Mouse (Mus musculus) lung, embryonic 15.5 days (tissue): ENCODE data around the gene Nfia. TPM values are rescaled to one million over a fixed set of nuclear protein-coding genes. Genes with fewer than 3 reads are reported as not detected.

Experiments used
- ATAC-seq: fragments of 200-750 bp; cut with Nextera tagmentation; 2 replicates; pipeline ENCODE4 v1.8.0; 2017; ENCODE audit warnings: moderate number of reproducible peaks, borderline replicate concordance; ENCODE audit not compliant: low FRiP score, low TSS enrichment; ENCODE audit errors: extremely low read depth
- H3K27ac ChIP-seq: fragments of 300-500 bp; sonication (generic); 2 replicates; pipeline ENCODE4 v1.5.1; 2015; ENCODE audit warnings: moderate library complexity, mild to moderate bottlenecking, inconsistent platforms
- H3K27me3 ChIP-seq: fragments of 300-500 bp; sonication (generic); 2 replicates; pipeline ENCODE4 v1.6.1; 2015; ENCODE audit warnings: inconsistent platforms
- H3K36me3 ChIP-seq: fragments of 300-500 bp; sonication (generic); 2 replicates; pipeline ENCODE4 v1.6.1; 2015; ENCODE audit warnings: inconsistent platforms
- H3K4me1 ChIP-seq: fragments of 300-500 bp; sonication (generic); 2 replicates; pipeline ENCODE4 v1.6.1; 2015; ENCODE audit warnings: inconsistent platforms
- H3K4me2 ChIP-seq: fragments of 300-500 bp; sonication (generic); 2 replicates; pipeline ENCODE4 v1.6.1; 2015; ENCODE audit warnings: inconsistent platforms, mild to moderate bottlenecking, moderate library complexity
- H3K4me3 ChIP-seq: fragments of 300-500 bp; sonication (generic); 2 replicates; pipeline ENCODE4 v1.5.1; 2015; ENCODE audit warnings: mild to moderate bottlenecking, inconsistent platforms
- H3K9ac ChIP-seq: fragments of 300-500 bp; sonication (generic); 2 replicates; pipeline ENCODE4 v1.6.1; 2015; ENCODE audit warnings: inconsistent platforms
- H3K9me3 ChIP-seq: fragments of 300-500 bp; sonication (generic); 2 replicates; pipeline ENCODE4 v1.6.1; 2016; ENCODE audit warnings: inconsistent platforms
- WGBS: fragments of 180-500 bp; shearing (Covaris S2); methylation state at CpG from one replicate; pipeline ENCODE4 v1.1.7; 2015; 5-methylcytosine and 5-hydroxymethylcytosine counted together
- polyA plus RNA-seq: library from polyadenylated mRNA; unstranded; fragments of >200 nt; fragmentation: Nextera tagmentation; extraction: Ambion mirVana; gene quantifications from 2 replicates; pipeline ENCODE4 v1.2.1, GENCODE M21; 2015

The Nfia gene
- polyA plus RNA-seq, 1 experiment from 2014 or later: 50.2 TPM

GRCm38 (mm10) chr4:97866463-97866862, 93.9 kb downstream of the Nfia start:
- WGBS: 57% methylated on average over 5 of the region's 5 CpGs
- no peak overlapping the region for H3K4me2 ChIP-seq
- H3K27ac ChIP-seq: no peak overlapping the region

GRCm38 (mm10) chr4:97868307-97868937, 95.9 kb downstream of the Nfia start:
- Histone ChIP-seq H3K4me1 (peaks cover 64% of the 10 kb centered on the region), H3K4me2 (peak overlapping the region; percentile 59), H3K27me3 (no peaks in the 10 kb centered on the region), H3K4me3 (peak overlapping the region; percentile 34), H3K27ac (peak overlapping the region; percentile 95), H3K9me3 (no peaks in the 10 kb centered on the region), H3K36me3 (no peaks in the 10 kb centered on the region), H3K9ac (no peak overlapping the region)
- ATAC-seq: peak; percentile 68
- WGBS: 28% methylated on average over 10 of the region's 10 CpGs

More at GRCm38 (mm10) chr4:97866463-97866862, 93.9 kb downstream of the Nfia start:
- Histone ChIP-seq H3K4me3 (no peak overlapping the region), H3K9ac (no peak overlapping the region), H3K4me1 (peaks cover 46% of the 10 kb centered on the region), H3K27me3 (no peaks in the 10 kb centered on the region), H3K36me3 (no peaks in the 10 kb centered on the region), H3K9me3 (no peaks in the 10 kb centered on the region)
- ATAC-seq: no peak

GRCm38 (mm10) chr4:97868938-97869440, 96.5 kb downstream of the Nfia start:
- Histone ChIP-seq H3K4me3 (peak overlapping the region; percentile 34), H3K4me2 (peak overlapping the region; percentile 59), H3K4me1 (peaks cover 60% of the 10 kb centered on the region), H3K36me3 (no peaks in the 10 kb centered on the region), H3K9ac (peak overlapping the region; percentile 29), H3K27ac (peak overlapping the region; percentile 95), H3K27me3 (no peaks in the 10 kb centered on the region), H3K9me3 (no peaks in the 10 kb centered on the region)
- 16% methylated on average over 27 of the region's 27 CpGs for WGBS
- peak; percentile 94 for ATAC-seq

GRCm38 (mm10) chr4:97869451-97869850, 96.9 kb downstream of the Nfia start:
- H3K4me2 ChIP-seq: peak overlapping the region; percentile 59
- peak overlapping the region; percentile 29 for H3K9ac ChIP-seq
- peak overlapping the region; percentile 95 for H3K27ac ChIP-seq
- 24% methylated on average over 7 of the region's 7 CpGs for WGBS
- peak overlapping the region; percentile 34 for H3K4me3 ChIP-seq
- H3K27me3 ChIP-seq: no peaks in the 10 kb centered on the region
- no peaks in the 10 kb centered on the region for H3K36me3 ChIP-seq
- H3K4me1 ChIP-seq: peaks cover 56% of the 10 kb centered on the region
- H3K9me3 ChIP-seq: no peaks in the 10 kb centered on the region
- no peak for ATAC-seq

GRCm38 (mm10) chr4:97871770-97872439, 99.4 kb downstream of the Nfia start:
- no peaks in the 10 kb centered on the region for H3K36me3 ChIP-seq
- H3K9me3 ChIP-seq: no peaks in the 10 kb centered on the region
- H3K4me3 ChIP-seq: no peak overlapping the region
- no peaks in the 10 kb centered on the region for H3K27me3 ChIP-seq
- peak overlapping the region; percentile 68 for H3K27ac ChIP-seq
- H3K4me2 ChIP-seq: no peak overlapping the region
- H3K9ac ChIP-seq: no peak overlapping the region
- WGBS: 41% methylated on average over 9 of the region's 9 CpGs
- peaks cover 68% of the 10 kb centered on the region for H3K4me1 ChIP-seq
- peak; percentile 36; the same call in 1 of the 2 replicates for ATAC-seq

- Histone ChIP-seq H3K9ac (no peak overlapping the region), H3K36me3 (no peaks in the 10 kb centered on the region), H3K27ac (no peak overlapping the region; the same call in 1 of the 2 replicates), H3K4me1 (peaks cover 49% of the 10 kb centered on the region), H3K4me2 (no peak overlapping the region), H3K27me3 (no peaks in the 10 kb centered on the region), H3K9me3 (no peaks in the 10 kb centered on the region), H3K4me3 (no peak overlapping the region)
- ATAC-seq: no peak
- WGBS: 79% methylated on average over 3 of the region's 3 CpGs
Measured at GRCm38 (mm10) chr4:97874916-97875315, 102.4 kb downstream of the Nfia start.

- Histone ChIP-seq H3K9me3 (no peaks in the 10 kb centered on the region), H3K36me3 (no peaks in the 10 kb centered on the region), H3K4me1 (peaks cover 44% of the 10 kb centered on the region), H3K4me3 (no peak overlapping the region), H3K27ac (0 out of 2 replicates have a peak overlapping the region, but pooled peaks have one; percentile 39), H3K4me2 (no peak overlapping the region), H3K9ac (no peak overlapping the region), H3K27me3 (no peaks in the 10 kb centered on the region)
- no peak for ATAC-seq
- WGBS: 21% methylated on average over 3 of the region's 3 CpGs
Measured at GRCm38 (mm10) chr4:97875901-97876300, 103.4 kb downstream of the Nfia start.

- no peaks in the 10 kb centered on the region for H3K9me3 ChIP-seq
- no peaks in the 10 kb centered on the region for H3K27me3 ChIP-seq
- H3K36me3 ChIP-seq: no peaks in the 10 kb centered on the region
- H3K27ac ChIP-seq: no peak overlapping the region
- H3K9ac ChIP-seq: no peak overlapping the region
- WGBS: 75% methylated on average over 7 of the region's 7 CpGs
- ATAC-seq: no peak
- H3K4me3 ChIP-seq: no peak overlapping the region
- H3K4me1 ChIP-seq: peaks cover 16% of the 10 kb centered on the region
- no peak overlapping the region for H3K4me2 ChIP-seq
Measured at GRCm38 (mm10) chr4:97879696-97880095, 107.2 kb downstream of the Nfia start.

- Histone ChIP-seq H3K9ac (no peak overlapping the region), H3K27ac (no peak overlapping the region), H3K4me2 (no peak overlapping the region), H3K36me3 (no peaks in the 10 kb centered on the region), H3K4me1 (peaks cover 9% of the 10 kb centered on the region), H3K4me3 (no peak overlapping the region), H3K9me3 (no peaks in the 10 kb centered on the region), H3K27me3 (no peaks in the 10 kb centered on the region)
- WGBS: 88% methylated on average over 9 of the region's 9 CpGs
- ATAC-seq: no peak
Measured at GRCm38 (mm10) chr4:97880120-97881055, 107.9 kb downstream of the Nfia start.

- H3K27me3 ChIP-seq: no peaks in the 10 kb centered on the region
- no peaks in the 10 kb centered on the region for H3K36me3 ChIP-seq
- H3K4me3 ChIP-seq: no peak overlapping the region
- no peaks in the 10 kb centered on the region; the same call in 1 of the 2 replicates for H3K4me1 ChIP-seq
- no peaks in the 10 kb centered on the region for H3K9me3 ChIP-seq
- WGBS: 54% methylated on average over 5 of the region's 5 CpGs
- H3K4me2 ChIP-seq: no peak overlapping the region
- ATAC-seq: no peak
- H3K9ac ChIP-seq: no peak overlapping the region
- no peak overlapping the region for H3K27ac ChIP-seq
Measured at GRCm38 (mm10) chr4:97885574-97885973, 113.0 kb downstream of the Nfia start.

- H3K27ac ChIP-seq: no peak overlapping the region
Measured at GRCm38 (mm10) chr4:97886220-97886619, 113.7 kb downstream of the Nfia start.

More at GRCm38 (mm10) chr4:97886220-97886619, 113.7 kb downstream of the Nfia start:
- H3K4me3 ChIP-seq: no peak overlapping the region
- H3K4me2 ChIP-seq: no peak overlapping the region
- no peaks in the 10 kb centered on the region for H3K9me3 ChIP-seq
- no peak overlapping the region for H3K9ac ChIP-seq
- no peak for ATAC-seq
- 96% methylated on average over 5 of the region's 5 CpGs for WGBS
- no peaks in the 10 kb centered on the region for H3K27me3 ChIP-seq
- H3K36me3 ChIP-seq: no peaks in the 10 kb centered on the region
- H3K4me1 ChIP-seq: no peaks in the 10 kb centered on the region
